Mouse (Mus musculus) left cerebral cortex, adult 2 months (tissue): ENCODE measurements around the gene Hist1h4a. TPM values are rescaled to one million over a fixed set of nuclear protein-coding genes. Genes with fewer than 3 reads are reported as not detected.

Experiments used
- DNase-seq, 2 experiments: peaks; one replicate each; pipeline ENCODE4 v3.0.0; 2021 to 2022; ENCODE audit warnings: low spot score in 2 of 2, mixed read lengths in 1 of 2; ENCODE audit errors: extremely low spot score in 1 of 2
- H3K27ac ChIP-seq: fragments of 200-600 bp; 2 replicates; pipeline ENCODE4 v1.8.1; 2022
- H3K4me3 ChIP-seq: fragments of 200-600 bp; 2 replicates; pipeline ENCODE4 v1.8.1; 2022
- CTCF ChIP-seq: fragments of 200-600 bp; IDR thresholded peaks from 2 replicates; pipeline ENCODE4 v1.8.1; 2022; ENCODE audit warnings: antibody characterized with exemption, mild to moderate bottlenecking, moderate library complexity
- intact Hi-C: fragments of 180-260 bp; cut with DNase I; formaldehyde crosslinking; loops from one replicate; pipeline ENCODE4 v1.15.1; 2025
- microRNA-seq, 2 experiments: library from miRNA; unstranded; fragments of <30 nt; microRNA quantifications; one replicate each; pipeline ENCODE4 v1.2.0; 2021
- total RNA-seq, 2 experiments: library from RNA; stranded (reverse); gene quantifications; 2 replicates each; pipeline ENCODE4 v1.2.3; 2021

The Hist1h4a gene
- total RNA-seq, 2 experiments from 2014 or later = 53.1 to 70.3 TPM

- intact Hi-C loops = no loop called here
- DNase-seq = no peak
- TF ChIP-seq CTCF = no peak
Observed at GRCm38 (mm10) chr13:23716261-23717042, 44.6 kb downstream of the Hist1h4a start.

More at GRCm38 (mm10) chr13:23716261-23717042, 44.6 kb downstream of the Hist1h4a start:
- H3K27ac ChIP-seq = no peak overlapping the region
- H3K4me3 ChIP-seq = no peak overlapping the region

Small RNA genes within 50 kb of the gene (microRNA-seq; reads per million reads assigned to microRNA genes)
- gene Gm44314 (0 reads per million in 2 experiments), gene Gm44484 (0 reads per million in 2 experiments)

Other genes starting within 250 kb of the Hist1h4a start
- gene Hist1h4h, start 230.2 kb downstream of the Hist1h4a start, total RNA-seq = 100 to 1,000 TPM; 289 to 340 TPM
- 1 to 10 TPM; 2.4 to 4.4 TPM for gene Hist1h2af, start 227.3 kb downstream of the Hist1h4a start, total RNA-seq
- gene Hist1h3g, start 225.8 kb downstream of the Hist1h4a start, total RNA-seq = 1 to 10 TPM; 2.6 to 5.1 TPM
- under 1 TPM; 0.61 TPM for gene Hist1h2bh, start 217.8 kb downstream of the Hist1h4a start, total RNA-seq
- 10 to 100 TPM; 12.9 to 15.5 TPM for gene Hist1h3f, start 217.2 kb downstream of the Hist1h4a start, total RNA-seq
- 100 to 1,000 TPM; 161 to 177 TPM for gene Hist1h4f, start 209.6 kb downstream of the Hist1h4a start, total RNA-seq
- gene Hist1h1d, start 208.0 kb downstream of the Hist1h4a start, total RNA-seq = 1 to 10 TPM; 3.5 TPM
- 10 to 100 TPM; 40.1 to 50.4 TPM for gene Hist1h3e, start 198.9 kb downstream of the Hist1h4a start, total RNA-seq
- gene Hist1h2ae, start 190.0 kb downstream of the Hist1h4a start, total RNA-seq = 1 to 10 TPM; 2.4 to 5.0 TPM
- 10 to 100 TPM; 68.0 to 71.2 TPM for gene Hist1h2bg, start 189.8 kb downstream of the Hist1h4a start, total RNA-seq
- 10 to 100 TPM; 19.7 to 24.1 TPM for gene Hist1h2bf, start 187.0 kb downstream of the Hist1h4a start, total RNA-seq
- gene Hist1h2ad, start 186.8 kb downstream of the Hist1h4a start, total RNA-seq = 1 to 10 TPM; 3.8 to 9.0 TPM
- 1 to 10 TPM; 6.9 to 9.9 TPM for gene Hist1h3d, start 185.5 kb downstream of the Hist1h4a start, total RNA-seq
- gene Hist1h4d, start 179.6 kb downstream of the Hist1h4a start, total RNA-seq = 100 to 1,000 TPM; 141 to 157 TPM
- gene Hist1h2be, start 140.1 kb downstream of the Hist1h4a start, total RNA-seq = 1 to 10 TPM; 5.4 to 7.9 TPM
- 10 to 100 TPM; 53.2 to 57.3 TPM for gene Hist1h1e, start 138.7 kb downstream of the Hist1h4a start, total RNA-seq
- 1 to 10 TPM; 2.1 to 2.7 TPM for gene Hist1h2ac, start 77.3 kb downstream of the Hist1h4a start, total RNA-seq
- 10 to 100 TPM; 27.0 to 29.1 TPM for gene Hist1h2bc, start 77.0 kb downstream of the Hist1h4a start, total RNA-seq
- gene Hist1h1t, start 65.4 kb downstream of the Hist1h4a start, total RNA-seq = not detected
- 100 to 1,000 TPM; 103 TPM for gene Hist1h4c, start 62.8 kb downstream of the Hist1h4a start, total RNA-seq
- 1 to 10 TPM; 2.4 to 3.1 TPM for gene Hfe, start 50.4 kb downstream of the Hist1h4a start, total RNA-seq
- gene Hist1h1c, start 22.4 kb downstream of the Hist1h4a start, total RNA-seq = 10 to 100 TPM; 53.4 to 53.7 TPM
- 1 to 10 TPM; 1.0 to 1.3 TPM for gene Hist1h3c, start 15.6 kb downstream of the Hist1h4a start, total RNA-seq
- 10 to 100 TPM; 12.3 to 19.0 TPM for gene Hist1h2bb, start 14.5 kb downstream of the Hist1h4a start, total RNA-seq
- 10 to 100 TPM; 19.9 to 21.0 TPM for gene Hist1h2ab, start 10.1 kb downstream of the Hist1h4a start, total RNA-seq
- gene Hist1h3b, start 9.0 kb downstream of the Hist1h4a start, total RNA-seq = 1 to 10 TPM; 6.6 to 7.5 TPM
- 10 to 100 TPM; 62.5 to 93.5 TPM for gene Hist1h4b, start 4.2 kb downstream of the Hist1h4a start, total RNA-seq
- gene Hist1h3a, start 1.2 kb upstream of the Hist1h4a start, total RNA-seq = 10 to 100 TPM; 31.1 to 37.0 TPM
- gene Hist1h1a, start 2.4 kb upstream of the Hist1h4a start, total RNA-seq = 10 to 100 TPM; 21.6 to 22.6 TPM
- not detected for gene Trim38, start 8.7 kb upstream of the Hist1h4a start, total RNA-seq
- gene Slc17a2, start 45.8 kb upstream of the Hist1h4a start, total RNA-seq = not detected
- gene Slc17a3, start 78.2 kb upstream of the Hist1h4a start, total RNA-seq = not detected
- gene Slc17a1, start 106.5 kb upstream of the Hist1h4a start, total RNA-seq = not detected
- not detected for gene Slc17a4, start 153.8 kb upstream of the Hist1h4a start, total RNA-seq
- not detected for gene Hist1h2ba, start 172.9 kb upstream of the Hist1h4a start, total RNA-seq
- gene Hist1h2aa, start 173.2 kb upstream of the Hist1h4a start, total RNA-seq = not detected
- under 1 TPM in 1 of 2 experiments, not detected in 1; 0.68 TPM for gene Scgn, start 230.0 kb upstream of the Hist1h4a start, total RNA-seq